Mouse (Mus musculus) liver, embryonic 14 days (tissue): ENCODE measurements around the gene Olfr150. TPM values are rescaled to one million over a fixed set of nuclear protein-coding genes. Genes with fewer than 3 reads are reported as not detected.

Source experiments
- polyA plus RNA-seq: library from polyadenylated mRNA; depleted of rRNA; stranded (reverse); fragments of >200 nt; gene quantifications from 2 replicates; pipeline ENCODE4 v1.2.3, GENCODE M21; 2012; rRNA removed

Olfr150 gene
- polyA plus RNA-seq: not detected in 2 replicates

DNA sequence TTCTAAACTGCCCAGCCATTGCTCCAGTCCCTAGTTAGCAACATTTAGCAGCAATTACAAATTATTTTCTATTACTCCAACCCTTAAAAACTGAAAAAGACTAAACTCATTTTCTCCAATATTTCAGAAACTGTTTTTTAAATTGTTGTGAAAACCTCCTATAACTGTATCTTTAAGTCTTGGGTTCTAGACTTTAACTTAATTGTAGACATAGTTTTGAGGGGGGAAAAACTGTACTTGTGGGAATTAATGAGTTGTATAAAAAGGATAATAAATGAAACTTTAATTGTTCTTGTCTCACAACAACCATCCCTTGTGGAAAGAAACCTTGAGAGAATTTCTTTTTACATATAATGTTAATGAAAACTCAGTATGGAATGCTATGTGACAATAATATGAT, at the start of gene Olfr150:
Gene Olfr150, plus strand, starts transcription at position 301 of the 400 bp plus-strand sequence.

GRCm38 (mm10) chr9:39707017-39707416, 23.8 kb upstream of the Olfr150 start, which contains the start of gene Olfr149:
TSS of gene Olfr149 (minus strand) at chr9:39707117.

DNA sequence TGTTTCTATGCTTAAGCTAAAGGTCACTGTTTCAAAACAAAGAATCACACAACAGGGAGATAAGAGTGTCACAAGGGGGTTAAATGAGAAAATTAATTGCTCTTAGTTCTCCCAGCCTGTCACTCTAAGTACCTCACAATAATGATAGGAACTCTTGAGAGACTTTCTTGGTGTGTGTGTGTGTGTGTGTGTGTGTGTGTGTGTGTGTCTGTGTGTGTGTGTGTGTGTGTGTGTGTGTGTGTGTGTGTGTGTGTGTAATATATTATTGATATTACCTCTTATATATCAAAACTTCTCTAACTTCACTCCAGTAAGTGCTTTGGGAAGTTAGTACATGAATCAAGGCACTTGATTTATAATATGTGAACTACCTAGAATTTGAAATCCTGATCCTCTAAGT, 19.7 kb upstream of the Olfr150 start, which contains the start of gene Olfr965:
Gene Olfr965, plus strand, starts transcription at position 301 of the 400 bp plus-strand sequence.

GRCm38 (mm10) chr9:39745949-39746348, 15.2 kb downstream of the Olfr150 start, which contains the start of gene Olfr967:
TSS of gene Olfr967 (plus strand) at chr9:39746249.

GRCm38 (mm10) chr9:39783153-39783552, 52.4 kb downstream of the Olfr150 start, which contains the start of gene Olfr968:
TSS of gene Olfr968 (minus strand) at chr9:39783253.

Other genes with a start within 250 kb of the Olfr150 start
- gene Olfr44, start 237.0 kb upstream of the Olfr150 start, polyA plus RNA-seq: not detected in 2 replicates
- not detected in 2 replicates for gene Olfr957, start 215.2 kb upstream of the Olfr150 start, polyA plus RNA-seq
- gene Olfr958, start 176.9 kb upstream of the Olfr150 start, polyA plus RNA-seq: not detected in 2 replicates
- not detected in 2 replicates for gene Olfr959, start 155.4 kb upstream of the Olfr150 start, polyA plus RNA-seq
- gene AW551984, start 126.6 kb upstream of the Olfr150 start, polyA plus RNA-seq: 1.2 and 2.3 TPM in 2 replicates
- gene Olfr148, start 120.3 kb upstream of the Olfr150 start, polyA plus RNA-seq: not detected in 2 replicates
- not detected in 2 replicates for gene Olfr960, start 109.6 kb upstream of the Olfr150 start, polyA plus RNA-seq
- gene Olfr961, start 85.9 kb upstream of the Olfr150 start, polyA plus RNA-seq: not detected in 2 replicates
- not detected in 2 replicates for gene Olfr963, start 63.8 kb upstream of the Olfr150 start, polyA plus RNA-seq
- not detected in 2 replicates for gene Olfr149, start 23.9 kb upstream of the Olfr150 start, polyA plus RNA-seq
- gene Olfr965, start 19.6 kb upstream of the Olfr150 start, polyA plus RNA-seq: not detected in 2 replicates
- gene Olfr967, start 15.3 kb downstream of the Olfr150 start, polyA plus RNA-seq: not detected in 2 replicates
- gene Olfr968, start 52.3 kb downstream of the Olfr150 start, polyA plus RNA-seq: not detected in 2 replicates
- gene Olfr969, start 60.0 kb downstream of the Olfr150 start, polyA plus RNA-seq: not detected in 2 replicates
- not detected in 2 replicates for gene Olfr970, start 77.9 kb downstream of the Olfr150 start, polyA plus RNA-seq
- gene Olfr971, start 105.9 kb downstream of the Olfr150 start, polyA plus RNA-seq: not detected in 2 replicates
- gene Olfr972, start 135.4 kb downstream of the Olfr150 start, polyA plus RNA-seq: not detected in 2 replicates
- gene Olfr229, start 176.4 kb downstream of the Olfr150 start, polyA plus RNA-seq: not detected in 2 replicates
- gene Olfr974, start 206.5 kb downstream of the Olfr150 start, polyA plus RNA-seq: not detected in 2 replicates
- gene Olfr975, start 221.1 kb downstream of the Olfr150 start, polyA plus RNA-seq: not detected in 2 replicates
- gene Olfr976, start 230.2 kb downstream of the Olfr150 start, polyA plus RNA-seq: not detected in 2 replicates